Mouse (Mus musculus) neutrophil, adult 65 days (primary cell): Measurements from ENCODE around the gene Crcp. TPM values are rescaled to one million over a fixed set of nuclear protein-coding genes. Genes with fewer than 3 reads are reported as not detected.

Experiments
- total RNA-seq: library from RNA; stranded (reverse); gene quantifications from 2 replicates; pipeline ENCODE4 v1.2.4, GENCODE M21; 2023

The Crcp gene
- total RNA-seq: 18.8 and 20.6 TPM in 2 replicates

GRCm38 (mm10) chr5:130029142-130029897 lies at the start of gene Crcp, which contains the start of gene Asl:
Gene Crcp (plus strand): TSS chr5:130029290.
Gene Asl (minus strand): TSS chr5:130029247.

GRCm38 (mm10) chr5:130002301-130003146 lies 26.6 kb upstream of the Crcp start, which contains the start of gene Gusb:
Gene Gusb (minus strand): TSS chr5:130003049.

GRCm38 (mm10) chr5:130073026-130073425 lies 43.9 kb downstream of the Crcp start, which contains the start of gene Tpst1:
Gene Tpst1 (plus strand): TSS chr5:130073326.

Other genes starting within 250 kb of the Crcp start
- gene Psph, start 241.8 kb upstream of the Crcp start, total RNA-seq: 4.1 and 6.0 TPM in 2 replicates
- 2.7 and 3.6 TPM in 2 replicates for gene Sumf2, start 182.3 kb upstream of the Crcp start, total RNA-seq
- gene Chchd2, start 141.8 kb upstream of the Crcp start, total RNA-seq: 114 and 116 TPM in 2 replicates
- not detected in 2 replicates for gene Zbed5, start 133.6 kb upstream of the Crcp start, total RNA-seq
- gene Phkg1, start 130.7 kb upstream of the Crcp start, total RNA-seq: 0.32 TPM in 1 of 2 replicates, not detected in the other
- 0.50 TPM in 1 of 2 replicates, not detected in the other for gene Nupr1l, start 120.8 kb upstream of the Crcp start, total RNA-seq
- 12.2 and 12.8 TPM in 2 replicates for gene Vkorc1l1, start 87.3 kb upstream of the Crcp start, total RNA-seq
- 37.9 and 44.9 TPM in 2 replicates for gene Gusb, start 26.2 kb upstream of the Crcp start, total RNA-seq
- gene Asl, start within 50 bp of the Crcp start, total RNA-seq: 27.8 and 28.0 TPM in 2 replicates
- 1.6 and 1.8 TPM in 2 replicates for gene Tpst1, start 44.0 kb downstream of the Crcp start, total RNA-seq
- 5.1 and 5.3 TPM in 2 replicates for gene Kctd7, start 115.6 kb downstream of the Crcp start, total RNA-seq
- 220 and 322 TPM in 2 replicates for gene Rabgef1, start 142.5 kb downstream of the Crcp start, total RNA-seq
- gene Tmem248, start 187.8 kb downstream of the Crcp start, total RNA-seq: 67.3 and 67.9 TPM in 2 replicates
- gene Sbds, start 226.2 kb downstream of the Crcp start, total RNA-seq: 46.5 and 48.1 TPM in 2 replicates
- gene Tyw1, start 226.3 kb downstream of the Crcp start, total RNA-seq: 9.4 and 11.7 TPM in 2 replicates